Mouse (Mus musculus): ENCODE data around the gene Arhgef3. TPM values are rescaled to one million over a fixed set of nuclear protein-coding genes. Genes with fewer than 3 reads are reported as not detected.

Arhgef3 gene
- polyA plus RNA-seq, 1 experiment from 2014 or later: 37.3 TPM

- no peak overlapping the region for H3K4me3 ChIP-seq (ENCODE audit: low read depth, low read length)
- H3K4me1 ChIP-seq (ENCODE audit: insufficient read depth, low read depth, low read length): peaks cover 41% of the 10 kb centered on the region
- DNase-seq (ENCODE audit: low spot score) (peak; percentile 47), ATAC-seq (no peak)
- no peaks in the 10 kb centered on the region for H3K36me3 ChIP-seq (ENCODE audit: insufficient read depth, low read length)
- no peak overlapping the region for H3K9ac ChIP-seq (replicated peaks; ENCODE audit: low read depth)
- WGBS: 67% methylated on average over 17 of the region's 17 CpGs
- no peaks in the 10 kb centered on the region for H3K9me3 ChIP-seq (ENCODE audit: low read length)
- no peak overlapping the region for H3K4me2 ChIP-seq (replicated peaks; ENCODE audit: low read depth, low read length)
- peak overlapping the region; percentile 90 for H3K27ac ChIP-seq (ENCODE audit: low read length)
- no peaks in the 10 kb centered on the region for H3K27me3 ChIP-seq (replicated peaks; ENCODE audit: insufficient read depth, low read length)
- TF ChIP-seq EP300 (IDR thresholded peaks at IDR 0.05): peak; percentile 82
- TF ChIP-seq CTCF (IDR thresholded peaks at IDR 0.05): no peak
These were observed 235.4 kb downstream of the Arhgef3 start for GRCm38 (mm10) chr14:27349828-27350729.

- Histone ChIP-seq H3K9me3 (ENCODE audit: low read length) (no peaks in the 10 kb centered on the region), H3K36me3 (ENCODE audit: insufficient read depth, low read length) (no peaks in the 10 kb centered on the region), H3K27ac (ENCODE audit: low read length) (peak overlapping the region; percentile 90), H3K27me3 (replicated peaks; ENCODE audit: insufficient read depth, low read length) (no peaks in the 10 kb centered on the region), H3K9ac (replicated peaks; ENCODE audit: low read depth) (no peak overlapping the region), H3K4me2 (replicated peaks; ENCODE audit: low read depth, low read length) (no peak overlapping the region), H3K4me1 (ENCODE audit: insufficient read depth, low read depth, low read length) (peaks cover 44% of the 10 kb centered on the region), H3K4me3 (ENCODE audit: low read depth, low read length) (no peak overlapping the region)
- DNase-seq (ENCODE audit: low spot score): peak; percentile 77
- TF ChIP-seq EP300 (IDR thresholded peaks at IDR 0.05) (peak; percentile 92), CTCF (IDR thresholded peaks at IDR 0.05) (no peak)
- WGBS: 33% methylated on average over 5 of the region's 5 CpGs
- ATAC-seq: peak; percentile 66
These were observed 236.4 kb downstream of the Arhgef3 start for GRCm38 (mm10) chr14:27351051-27351475.

GRCm38 (mm10) chr14:27351476-27352079 lies 236.9 kb downstream of the Arhgef3 start:
- DNase-seq (ENCODE audit: low spot score) (peak; percentile 76), ATAC-seq (peak; percentile 56)
- H3K36me3 ChIP-seq (ENCODE audit: insufficient read depth, low read length): no peaks in the 10 kb centered on the region
- no peaks in the 10 kb centered on the region for H3K9me3 ChIP-seq (ENCODE audit: low read length)
- 8% methylated on average over 4 of the region's 4 CpGs for WGBS
- H3K4me1 ChIP-seq (ENCODE audit: insufficient read depth, low read depth, low read length): peaks cover 46% of the 10 kb centered on the region
- H3K9ac ChIP-seq (replicated peaks; ENCODE audit: low read depth): no peak overlapping the region
- no peak overlapping the region for H3K4me3 ChIP-seq (ENCODE audit: low read depth, low read length)
- no peak overlapping the region for H3K4me2 ChIP-seq (replicated peaks; ENCODE audit: low read depth, low read length)
- no peak for TF ChIP-seq EP300 (IDR thresholded peaks at IDR 0.05)
- TF ChIP-seq CTCF (IDR thresholded peaks at IDR 0.05): no peak
- no peaks in the 10 kb centered on the region for H3K27me3 ChIP-seq (replicated peaks; ENCODE audit: insufficient read depth, low read length)
- H3K27ac ChIP-seq (ENCODE audit: low read length): peak overlapping the region; percentile 90

- peak; percentile 18 for ATAC-seq
- H3K4me1 ChIP-seq (ENCODE audit: insufficient read depth, low read depth, low read length): peaks cover 46% of the 10 kb centered on the region
- peak overlapping the region; percentile 90 for H3K27ac ChIP-seq (ENCODE audit: low read length)
- no peak for TF ChIP-seq CTCF (IDR thresholded peaks at IDR 0.05)
- no peak overlapping the region for H3K4me2 ChIP-seq (replicated peaks; ENCODE audit: low read depth, low read length)
- no peaks in the 10 kb centered on the region for H3K9me3 ChIP-seq (ENCODE audit: low read length)
- H3K9ac ChIP-seq (replicated peaks; ENCODE audit: low read depth): no peak overlapping the region
- H3K27me3 ChIP-seq (replicated peaks; ENCODE audit: insufficient read depth, low read length): no peaks in the 10 kb centered on the region
- H3K4me3 ChIP-seq (ENCODE audit: low read depth, low read length): no peak overlapping the region
- no peaks in the 10 kb centered on the region for H3K36me3 ChIP-seq (ENCODE audit: insufficient read depth, low read length)
- WGBS: 54% methylated on average over 5 of the region's 5 CpGs
- DNase-seq (ENCODE audit: low spot score): peak; percentile 76
These were observed 237.8 kb downstream of the Arhgef3 start for GRCm38 (mm10) chr14:27352470-27352869.

GRCm38 (mm10) chr14:27355151-27355550 lies 240.5 kb downstream of the Arhgef3 start:
- H3K27me3 ChIP-seq (replicated peaks; ENCODE audit: insufficient read depth, low read length): no peaks in the 10 kb centered on the region
- TF ChIP-seq CTCF (IDR thresholded peaks at IDR 0.05) (no peak), EP300 (IDR thresholded peaks at IDR 0.05) (no peak)
- no peak overlapping the region for H3K4me2 ChIP-seq (replicated peaks; ENCODE audit: low read depth, low read length)
- DNase-seq (ENCODE audit: low spot score) (peak; percentile 46), ATAC-seq (no peak)
- 0 out of 2 replicates have a peak overlapping the region, but pooled peaks have one; percentile 33 for H3K27ac ChIP-seq (ENCODE audit: low read length)
- H3K9ac ChIP-seq (replicated peaks; ENCODE audit: low read depth): no peak overlapping the region
- no peaks in the 10 kb centered on the region for H3K9me3 ChIP-seq (ENCODE audit: low read length)
- 56% methylated on average over 6 of the region's 6 CpGs for WGBS
- H3K4me3 ChIP-seq (ENCODE audit: low read depth, low read length): no peak overlapping the region
- no peaks in the 10 kb centered on the region for H3K36me3 ChIP-seq (ENCODE audit: insufficient read depth, low read length)
- peaks cover 39% of the 10 kb centered on the region for H3K4me1 ChIP-seq (ENCODE audit: insufficient read depth, low read depth, low read length)

GRCm38 (mm10) chr14:27355937-27356336 lies 241.2 kb downstream of the Arhgef3 start:
- Histone ChIP-seq H3K27me3 (replicated peaks; ENCODE audit: insufficient read depth, low read length) (no peaks in the 10 kb centered on the region), H3K4me1 (ENCODE audit: insufficient read depth, low read depth, low read length) (peaks cover 31% of the 10 kb centered on the region; the same call in 1 of the 2 replicates), H3K4me2 (replicated peaks; ENCODE audit: low read depth, low read length) (no peak overlapping the region), H3K9me3 (ENCODE audit: low read length) (no peaks in the 10 kb centered on the region), H3K27ac (ENCODE audit: low read length) (peak overlapping the region; percentile 27), H3K9ac (replicated peaks; ENCODE audit: low read depth) (no peak overlapping the region), H3K36me3 (ENCODE audit: insufficient read depth, low read length) (no peaks in the 10 kb centered on the region), H3K4me3 (ENCODE audit: low read depth, low read length) (no peak overlapping the region)
- WGBS: 75% methylated on average over 4 of the region's 4 CpGs
- TF ChIP-seq EP300 (IDR thresholded peaks at IDR 0.05): no peak
- no peak for TF ChIP-seq CTCF (IDR thresholded peaks at IDR 0.05)
- ATAC-seq (no peak), DNase-seq (ENCODE audit: low spot score) (no peak)

Data from lung, postnatal 0 days (tissue).